Mouse (Mus musculus) embryonic facial prominence, embryonic 14.5 days (tissue): Measurements from ENCODE around the gene Carnmt1. TPM values are rescaled to one million over a fixed set of nuclear protein-coding genes. Genes with fewer than 3 reads are reported as not detected.

Source experiments
- ATAC-seq: fragments of 200-750 bp; cut with Nextera tagmentation; 2 replicates; pipeline ENCODE4 v1.8.0; 2017; ENCODE audit warnings: low read depth, moderate number of reproducible peaks, moderate TSS enrichment
- DNase-seq: peaks from one replicate; pipeline ENCODE4 v3.0.0-alpha.2; 2015; ENCODE audit warnings: low spot score
- H3K27ac ChIP-seq: fragments of 300-500 bp; sonication (generic); replicated peaks from 2 replicates; pipeline ENCODE4 v1.5.1; 2014; ENCODE audit warnings: low read depth, mild to moderate bottlenecking, low read length, moderate library complexity
- H3K27me3 ChIP-seq: fragments of 300-500 bp; sonication (generic); replicated peaks from 2 replicates; pipeline ENCODE4 v1.6.1; 2014; ENCODE audit warnings: low read length; ENCODE audit not compliant: control insufficient read depth, insufficient read depth
- H3K36me3 ChIP-seq: fragments of 300-500 bp; sonication (generic); 2 replicates; pipeline ENCODE4 v1.6.1; 2014; ENCODE audit warnings: low read length, mixed read lengths; ENCODE audit not compliant: control insufficient read depth, insufficient read depth
- H3K4me1 ChIP-seq: fragments of 300-500 bp; sonication (generic); 2 replicates; pipeline ENCODE4 v1.6.1; 2014; ENCODE audit warnings: antibody characterized with exemption, low read length; ENCODE audit not compliant: control insufficient read depth, insufficient read depth
- H3K4me2 ChIP-seq: fragments of 300-500 bp; sonication (generic); 2 replicates; pipeline ENCODE4 v1.6.1; 2014; ENCODE audit warnings: low read depth, mild to moderate bottlenecking, low read length, moderate library complexity, mixed read lengths
- H3K4me3 ChIP-seq: fragments of 300-500 bp; sonication (generic); 2 replicates; pipeline ENCODE4 v1.5.1; 2014; ENCODE audit warnings: low read depth, mild to moderate bottlenecking, low read length
- H3K9ac ChIP-seq: fragments of 300-500 bp; sonication (generic); 2 replicates; pipeline ENCODE4 v1.6.1; 2014; ENCODE audit warnings: low read depth, mild to moderate bottlenecking, low read length, moderate library complexity, mixed read lengths
- H3K9me3 ChIP-seq: fragments of 300-500 bp; sonication (generic); 2 replicates; pipeline ENCODE4 v1.6.1; 2016; ENCODE audit warnings: low read length; ENCODE audit not compliant: control insufficient read depth
- WGBS: fragments of 180-500 bp; shearing (Covaris S2); extraction: QIAGEN DNeasy Blood & Tissue Kit; methylation state at CpG from one replicate; pipeline ENCODE4 v1.1.7; 2014; 5-methylcytosine and 5-hydroxymethylcytosine counted together
- polyA plus RNA-seq: library from polyadenylated mRNA; unstranded; fragments of >200 nt; fragmentation: Nextera tagmentation; extraction: Ambion mirVana; gene quantifications from 2 replicates; pipeline ENCODE4 v1.2.1, GENCODE M21; 2014

Gene Carnmt1
- polyA plus RNA-seq, 1 experiment from 2014 or later, result 40.2 TPM

GRCm38 (mm10) chr19:18673116-18673515 lies 2.6 kb downstream of the Carnmt1 start:
- Histone ChIP-seq H3K4me1 (peaks cover 19% of the 10 kb centered on the region), H3K36me3 (no peaks in the 10 kb centered on the region), H3K4me3 (peak overlapping the region; percentile 82; the same call in 1 of the 2 replicates), H3K4me2 (peak overlapping the region; percentile 67), H3K9ac (peak overlapping the region; percentile 25; the same call in 1 of the 2 replicates), H3K9me3 (no peaks in the 10 kb centered on the region), H3K27me3 (no peaks in the 10 kb centered on the region), H3K27ac (no peak overlapping the region)
- no peak for ATAC-seq
- WGBS, result 34% methylated on average over 4 of the region's 4 CpGs
- no peak for DNase-seq

GRCm38 (mm10) chr19:18682142-18682541 lies 11.6 kb downstream of the Carnmt1 start:
- H3K9ac ChIP-seq, result no peak overlapping the region
- DNase-seq (no peak), ATAC-seq (no peak)
- no peak overlapping the region for H3K4me3 ChIP-seq
- H3K4me2 ChIP-seq, result no peak overlapping the region
- H3K27ac ChIP-seq, result no peak overlapping the region
- H3K36me3 ChIP-seq, result peaks cover 30% of the 10 kb centered on the region
- H3K27me3 ChIP-seq, result no peaks in the 10 kb centered on the region
- H3K9me3 ChIP-seq, result no peaks in the 10 kb centered on the region
- WGBS, result 72% methylated on average over 4 of the region's 4 CpGs
- no peaks in the 10 kb centered on the region for H3K4me1 ChIP-seq

GRCm38 (mm10) chr19:18687556-18687955 lies 17.0 kb downstream of the Carnmt1 start:
- H3K4me3 ChIP-seq, result no peak overlapping the region
- H3K9ac ChIP-seq, result no peak overlapping the region
- DNase-seq, result peak; percentile 61
- WGBS, result 73% methylated on average over 3 of the region's 3 CpGs
- H3K4me1 ChIP-seq, result no peaks in the 10 kb centered on the region
- H3K27me3 ChIP-seq, result no peaks in the 10 kb centered on the region
- peaks cover 4% of the 10 kb centered on the region; the same call in 1 of the 2 replicates for H3K36me3 ChIP-seq
- no peak overlapping the region for H3K4me2 ChIP-seq
- H3K27ac ChIP-seq, result no peak overlapping the region
- no peaks in the 10 kb centered on the region for H3K9me3 ChIP-seq
- ATAC-seq, result no peak

GRCm38 (mm10) chr19:18692176-18692575 lies 21.6 kb downstream of the Carnmt1 start:
- H3K4me2 ChIP-seq, result no peak overlapping the region
- no peak for ATAC-seq
- 86% methylated on average over 3 of the region's 3 CpGs for WGBS

GRCm38 (mm10) chr19:18692768-18693167 lies 22.2 kb downstream of the Carnmt1 start:
- Histone ChIP-seq H3K4me2 (no peak overlapping the region), H3K27ac (no peak overlapping the region), H3K27me3 (no peaks in the 10 kb centered on the region), H3K4me1 (no peaks in the 10 kb centered on the region), H3K9me3 (no peaks in the 10 kb centered on the region), H3K4me3 (no peak overlapping the region), H3K9ac (no peak overlapping the region), H3K36me3 (peaks cover 21% of the 10 kb centered on the region)
- DNase-seq (no peak), ATAC-seq (no peak)
- WGBS, result 87% methylated on average over 2 of the region's 2 CpGs

More at GRCm38 (mm10) chr19:18692176-18692575, 21.6 kb downstream of the Carnmt1 start:
- Histone ChIP-seq H3K27me3 (no peaks in the 10 kb centered on the region), H3K9ac (no peak overlapping the region), H3K27ac (no peak overlapping the region), H3K4me1 (no peaks in the 10 kb centered on the region), H3K4me3 (no peak overlapping the region), H3K36me3 (peaks cover 15% of the 10 kb centered on the region), H3K9me3 (no peaks in the 10 kb centered on the region)
- DNase-seq, result no peak

GRCm38 (mm10) chr19:18695116-18695515 lies 24.6 kb downstream of the Carnmt1 start:
- ATAC-seq (no peak), DNase-seq (no peak)
- no peak overlapping the region for H3K27ac ChIP-seq
- no peak overlapping the region for H3K9ac ChIP-seq
- H3K4me2 ChIP-seq, result no peak overlapping the region
- no peaks in the 10 kb centered on the region for H3K9me3 ChIP-seq
- WGBS, result 97% methylated on average over 3 of the region's 3 CpGs
- H3K4me1 ChIP-seq, result no peaks in the 10 kb centered on the region
- H3K27me3 ChIP-seq, result no peaks in the 10 kb centered on the region
- H3K36me3 ChIP-seq, result peaks cover 25% of the 10 kb centered on the region
- H3K4me3 ChIP-seq, result no peak overlapping the region

- Histone ChIP-seq H3K36me3 (peaks cover 23% of the 10 kb centered on the region), H3K4me1 (no peaks in the 10 kb centered on the region), H3K27ac (no peak overlapping the region), H3K27me3 (no peaks in the 10 kb centered on the region), H3K4me3 (no peak overlapping the region), H3K4me2 (no peak overlapping the region), H3K9ac (no peak overlapping the region), H3K9me3 (no peaks in the 10 kb centered on the region)
- DNase-seq, result no peak
- ATAC-seq, result no peak
- WGBS, result 84% methylated on average over 1 of the region's 1 CpGs
Measured at GRCm38 (mm10) chr19:18695552-18695951, 25.0 kb downstream of the Carnmt1 start.

GRCm38 (mm10) chr19:18708101-18708500 lies 37.5 kb downstream of the Carnmt1 start:
- H3K9me3 ChIP-seq, result no peaks in the 10 kb centered on the region
- no peak overlapping the region for H3K9ac ChIP-seq
- H3K27me3 ChIP-seq, result no peaks in the 10 kb centered on the region
- H3K4me2 ChIP-seq, result no peak overlapping the region
- DNase-seq (no peak), ATAC-seq (no peak)
- H3K36me3 ChIP-seq, result no peaks in the 10 kb centered on the region
- H3K27ac ChIP-seq, result no peak overlapping the region
- H3K4me1 ChIP-seq, result no peaks in the 10 kb centered on the region
- no peak overlapping the region for H3K4me3 ChIP-seq

GRCm38 (mm10) chr19:18710903-18711302 lies 40.3 kb downstream of the Carnmt1 start:
- WGBS, result 68% methylated on average over 5 of the region's 6 CpGs
- H3K36me3 ChIP-seq, result no peaks in the 10 kb centered on the region
- no peak for ATAC-seq

More at GRCm38 (mm10) chr19:18710903-18711302, 40.3 kb downstream of the Carnmt1 start:
- H3K4me1 ChIP-seq, result peaks cover 9% of the 10 kb centered on the region
- no peaks in the 10 kb centered on the region for H3K27me3 ChIP-seq
- H3K4me2 ChIP-seq, result no peak overlapping the region
- no peak overlapping the region for H3K4me3 ChIP-seq
- no peak overlapping the region for H3K27ac ChIP-seq
- no peaks in the 10 kb centered on the region for H3K9me3 ChIP-seq
- H3K9ac ChIP-seq, result no peak overlapping the region
- DNase-seq, result no peak
